Mouse (Mus musculus): Measurements from ENCODE around the gene 9130230L23Rik.
"Not testable (repeated sequence)": the region's sequence is repeated elsewhere in the genome, so short reads cannot be mapped to it uniquely, and the experiment has no call there.

9130230L23Rik gene

GRCm38 (mm10) chr5:66008245-66008967 is 4.3 kb upstream of the 9130230L23Rik start:
- DNase-seq (ENCODE audit: low read depth in 1 of 2, low spot score in 2 of 2), result no peak

- DNase-seq (ENCODE audit: low read depth in 1 of 2, low spot score in 2 of 2), result no peak
These were observed 1.1 kb upstream of the 9130230L23Rik start for GRCm38 (mm10) chr5:66005041-66005678.

GRCm38 (mm10) chr5:66001232-66001631 is 2.9 kb downstream of the 9130230L23Rik start:
- DNase-seq (ENCODE audit: low read depth in 1 of 2, low spot score in 2 of 2), result no peak

DNA sequence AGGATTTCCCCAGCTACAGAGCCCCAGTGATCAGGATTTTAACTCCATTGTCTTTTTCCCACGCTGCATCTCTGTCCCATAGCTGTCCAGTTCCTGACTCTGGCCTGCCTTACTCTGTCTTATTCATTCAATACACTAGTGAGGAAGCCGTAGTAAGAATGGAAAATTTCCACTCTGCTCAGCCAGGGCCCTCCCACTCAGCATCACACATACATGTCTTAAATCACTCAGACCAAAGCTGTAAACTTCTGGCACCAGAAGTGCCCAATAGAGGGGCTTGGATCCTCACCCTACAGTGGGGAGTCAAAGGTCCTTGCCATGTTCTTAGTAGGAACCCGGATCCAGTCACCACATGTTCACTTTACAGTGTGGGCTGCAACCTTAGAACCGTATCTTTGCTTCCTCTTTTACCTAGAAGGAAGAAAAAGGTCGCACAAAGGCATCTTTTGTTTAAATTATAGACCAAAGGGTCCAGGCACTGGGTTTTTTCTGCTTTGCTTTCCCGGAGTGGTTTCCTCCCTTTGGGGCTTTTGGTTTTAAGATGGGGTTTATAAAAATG is 3.4 kb downstream of the 9130230L23Rik start:
- no peak for DNase-seq (ENCODE audit: low read depth in 1 of 2, low spot score in 2 of 2)

- DNase-seq (ENCODE audit: low read depth in 1 of 2, low spot score in 2 of 2), result no peak
These were observed 4.0 kb downstream of the 9130230L23Rik start for GRCm38 (mm10) chr5:66000074-66000473.

DNA sequence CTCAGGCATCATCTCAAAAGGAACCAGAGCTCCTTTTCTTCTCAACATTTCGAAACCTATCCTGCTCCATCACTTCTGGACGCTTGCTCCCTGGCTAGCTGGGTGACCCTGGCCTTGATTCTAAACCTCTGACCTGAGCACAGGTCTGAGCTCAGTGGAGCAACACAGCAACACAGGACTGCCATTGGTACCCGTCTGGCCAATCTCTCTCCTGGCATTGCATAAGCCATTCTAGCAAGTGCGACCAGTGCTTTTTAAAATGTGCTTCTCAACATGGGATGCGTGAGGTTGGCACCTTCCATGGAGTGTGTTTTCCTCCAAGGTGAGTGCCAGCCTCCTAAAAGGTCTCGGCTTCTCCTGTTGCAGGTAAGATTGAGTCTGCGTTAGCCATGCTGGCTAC is 5.0 kb downstream of the 9130230L23Rik start:
- no peak for DNase-seq (ENCODE audit: low read depth in 1 of 2, low spot score in 2 of 2)

GRCm38 (mm10) chr5:65997813-65998212 is 6.3 kb downstream of the 9130230L23Rik start:
- no peak for DNase-seq (ENCODE audit: low read depth in 1 of 2, low spot score in 2 of 2)

- DNase-seq (ENCODE audit: low read depth in 1 of 2, low spot score in 2 of 2), result no peak
These were observed 9.4 kb downstream of the 9130230L23Rik start for GRCm38 (mm10) chr5:65994643-65995042.

DNA sequence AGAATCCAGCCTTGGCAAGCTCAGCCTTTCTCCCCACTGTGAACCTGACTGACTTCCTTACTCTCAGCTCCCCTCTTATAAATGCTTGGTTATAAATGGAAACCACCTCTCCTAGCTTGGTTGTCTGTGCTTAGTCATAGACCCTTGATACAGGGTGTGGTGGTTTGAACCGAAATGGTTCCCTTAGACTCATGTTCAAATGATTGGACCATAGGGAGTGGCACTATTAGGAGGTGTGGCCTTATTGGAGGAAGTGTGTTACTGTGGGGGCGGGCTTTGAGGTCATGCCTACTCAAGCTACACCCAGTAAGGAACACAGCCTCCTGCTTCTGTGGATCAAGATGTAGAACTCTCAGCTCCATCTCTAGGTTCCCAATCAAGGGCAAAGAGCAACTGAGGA is 12.9 kb downstream of the 9130230L23Rik start:
- peak; percentile 55 to 73 for DNase-seq (ENCODE audit: low read depth in 1 of 2, low spot score in 2 of 2)

- not testable (repeated sequence) for DNase-seq (ENCODE audit: low read depth in 1 of 2, low spot score in 2 of 2)
These were observed 17.1 kb downstream of the 9130230L23Rik start for GRCm38 (mm10) chr5:65987004-65987403.

DNA sequence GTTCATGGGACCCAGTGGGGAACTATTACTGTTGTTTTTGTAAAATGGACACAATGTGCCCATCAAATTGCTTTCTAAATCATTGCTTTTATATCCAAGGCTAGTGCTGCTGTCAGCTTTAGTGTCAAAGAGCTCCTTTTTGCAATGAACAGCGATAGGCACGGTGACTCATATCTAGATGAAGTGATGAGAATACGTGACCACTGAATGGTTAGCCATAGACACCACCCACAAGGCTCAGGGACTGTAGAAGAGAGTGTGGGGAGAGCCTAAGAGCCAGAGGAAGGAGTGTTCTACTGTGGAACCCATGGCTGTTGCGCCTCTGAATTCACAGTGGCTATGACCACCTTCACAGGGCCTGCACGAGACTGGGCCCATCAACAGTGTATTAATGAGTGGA is 17.7 kb downstream of the 9130230L23Rik start:
- DNase-seq (ENCODE audit: low read depth in 1 of 2, low spot score in 2 of 2), result no peak

DNA sequence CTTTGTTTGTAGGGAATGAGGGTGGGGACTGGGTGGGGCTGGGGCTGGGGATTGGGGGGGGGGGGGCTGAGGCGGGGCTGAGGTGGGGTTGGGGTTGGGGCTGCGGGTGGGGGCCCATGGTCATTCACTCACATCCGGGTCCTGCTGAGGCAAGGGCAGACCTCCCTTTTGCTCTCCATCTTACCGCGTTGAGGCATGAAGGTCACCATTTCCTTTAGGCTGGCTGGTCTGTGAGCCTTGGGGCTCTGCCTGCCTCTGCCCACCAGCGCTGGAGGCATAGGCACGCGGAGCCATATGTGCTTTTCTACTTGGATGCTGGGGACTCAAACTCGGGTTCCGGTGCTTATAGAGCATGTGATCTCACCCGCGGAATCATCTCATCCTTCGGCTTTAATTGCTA is 28.4 kb downstream of the 9130230L23Rik start:
- DNase-seq (ENCODE audit: low read depth in 1 of 2, low spot score in 2 of 2), result no peak

- no peak for DNase-seq (ENCODE audit: low read depth in 1 of 2, low spot score in 2 of 2)
These were observed 30.9 kb downstream of the 9130230L23Rik start for GRCm38 (mm10) chr5:65973189-65973588.

DNA sequence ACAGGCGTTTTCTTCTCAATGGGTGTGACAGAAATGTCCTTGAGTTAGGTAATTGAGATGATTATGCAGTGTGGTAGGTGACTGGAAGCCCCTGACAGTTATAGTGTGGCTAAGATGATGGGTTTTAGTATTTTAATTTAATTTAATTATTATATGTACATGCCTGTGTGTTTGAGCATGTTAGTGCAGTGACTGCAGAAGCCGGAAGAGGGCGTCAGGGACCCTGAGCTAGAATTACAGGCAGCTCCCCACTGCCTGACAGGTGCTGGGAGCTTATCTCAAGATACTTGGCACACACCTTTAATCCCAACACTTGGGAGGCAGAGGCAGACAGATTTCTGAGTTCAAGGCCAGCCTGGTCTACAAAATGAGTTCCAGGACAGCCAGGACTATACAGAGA is 36.1 kb downstream of the 9130230L23Rik start:
- DNase-seq (ENCODE audit: low read depth in 1 of 2, low spot score in 2 of 2), result no peak

- no peak for DNase-seq (ENCODE audit: low read depth in 1 of 2, low spot score in 2 of 2)
These were observed 37.0 kb downstream of the 9130230L23Rik start for GRCm38 (mm10) chr5:65967091-65967490.

DNA sequence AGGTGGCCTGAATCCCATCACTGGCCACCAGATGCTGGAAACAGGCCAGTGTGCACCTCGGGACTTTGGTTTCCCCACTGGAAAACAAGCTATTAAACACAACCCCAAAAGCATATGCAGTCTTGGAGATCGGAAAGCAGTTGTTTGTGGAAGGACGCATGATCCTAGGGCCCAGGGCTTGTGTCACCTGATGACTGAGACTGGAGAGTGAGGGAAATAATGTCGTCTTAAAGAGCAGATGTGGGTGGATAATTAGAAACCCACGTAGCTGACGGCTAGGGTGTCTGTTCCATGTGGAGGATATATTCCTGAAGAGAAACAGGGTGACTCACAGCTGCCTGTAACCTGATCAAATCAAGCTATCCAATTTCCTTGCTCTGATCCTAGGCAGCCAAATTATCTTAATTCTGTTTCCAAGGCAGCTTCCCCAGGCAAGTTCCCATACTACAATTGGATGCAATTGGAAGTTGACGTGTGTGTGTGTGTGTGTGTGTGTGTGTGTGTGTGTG is 38.3 kb downstream of the 9130230L23Rik start:
- DNase-seq (ENCODE audit: low read depth in 1 of 2, low spot score in 2 of 2), result no peak

DNA sequence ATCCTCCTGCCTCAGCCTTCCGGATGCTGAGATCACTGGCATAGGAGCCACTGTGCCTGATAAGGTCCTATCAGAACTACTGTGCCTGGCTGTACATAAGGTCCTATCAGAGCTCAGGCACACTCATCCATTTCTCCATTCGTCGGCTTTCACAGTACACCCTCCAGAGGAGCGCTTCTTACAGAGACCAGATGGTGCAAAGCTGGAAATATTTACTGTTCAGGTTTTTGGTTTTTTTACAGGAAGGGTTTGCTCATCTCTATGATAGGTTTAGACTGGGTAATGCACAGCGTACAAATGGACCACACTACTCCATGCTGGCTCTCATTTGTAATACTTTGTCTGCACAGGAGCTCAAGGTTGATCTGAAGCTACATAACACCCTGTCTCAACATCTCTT is 40.8 kb downstream of the 9130230L23Rik start:
- DNase-seq (ENCODE audit: low read depth in 1 of 2, low spot score in 2 of 2), result no peak

DNA sequence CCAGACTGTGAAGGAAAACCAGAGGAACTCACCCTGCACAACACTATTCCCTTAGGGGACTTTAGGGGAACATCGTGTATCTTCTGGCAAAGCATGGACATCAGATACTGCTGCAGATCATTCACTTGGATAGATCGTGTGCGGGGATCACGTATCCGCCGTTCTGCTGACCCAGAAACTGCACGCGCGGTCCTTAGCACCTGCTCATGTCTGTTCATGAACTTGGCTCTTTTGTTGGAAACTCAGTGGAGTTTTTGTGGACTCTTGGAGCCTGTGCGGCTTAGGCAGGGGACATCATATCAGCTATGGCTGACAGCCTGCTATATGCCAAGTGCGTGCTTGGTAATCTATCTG is 43.5 kb downstream of the 9130230L23Rik start:
- DNase-seq (ENCODE audit: low read depth in 1 of 2, low spot score in 2 of 2), result no peak

DNA sequence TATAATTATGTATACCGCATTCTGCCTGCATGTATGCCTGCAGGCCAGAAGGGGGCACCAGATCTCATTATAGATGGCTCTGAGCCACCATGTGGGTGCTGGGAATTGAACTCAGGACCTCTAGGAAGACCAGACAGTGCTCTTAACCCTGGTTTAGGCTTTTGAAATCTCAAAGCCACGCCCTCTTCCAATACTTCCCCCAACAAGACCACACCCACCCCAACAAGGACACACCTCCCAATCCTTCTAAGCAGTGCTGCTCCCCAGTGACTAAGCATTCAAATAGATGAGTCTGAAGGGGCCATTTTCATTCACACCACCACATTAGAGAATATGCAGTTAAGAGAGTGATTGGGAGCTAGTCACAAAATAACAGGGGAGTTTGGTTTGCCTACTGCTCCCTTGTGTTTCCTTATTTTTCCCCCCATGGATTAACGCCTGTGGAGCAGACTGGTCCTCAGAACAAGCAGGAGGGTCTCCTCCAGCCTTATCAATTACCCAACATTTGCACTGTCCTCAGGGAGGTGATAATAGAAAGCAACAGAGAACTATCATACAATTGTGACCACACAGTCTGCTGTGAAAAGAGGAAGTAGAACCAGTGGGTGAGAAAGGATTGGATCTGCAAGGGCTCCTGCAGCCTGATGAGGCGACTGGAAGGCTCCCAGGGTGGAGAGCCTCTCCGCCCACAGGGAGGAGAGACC is 44.0 kb downstream of the 9130230L23Rik start:
- peak in 1 of 2 experiments; percentile 10 for DNase-seq (ENCODE audit: low read depth in 1 of 2, low spot score in 2 of 2)

DNA sequence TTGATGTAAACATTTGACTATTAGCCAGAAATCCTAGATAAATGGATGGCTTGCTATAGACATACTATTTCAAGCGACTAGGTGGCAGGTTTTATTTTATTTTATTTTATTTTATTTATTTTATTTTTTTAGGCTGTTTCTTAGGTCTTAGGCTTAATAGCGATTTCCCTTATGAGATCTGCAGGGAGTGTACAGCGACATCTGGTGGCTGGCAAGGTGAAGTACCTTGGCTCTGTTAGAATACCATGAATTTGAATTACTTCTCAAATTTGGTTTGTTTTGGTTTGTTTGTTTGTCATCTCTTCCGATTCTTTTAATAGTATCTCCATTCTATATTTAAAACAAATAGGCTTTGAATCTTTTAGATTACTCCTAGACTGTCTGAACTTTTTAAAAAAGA is 45.5 kb downstream of the 9130230L23Rik start:
- no peak for DNase-seq (ENCODE audit: low read depth in 1 of 2, low spot score in 2 of 2)

- DNase-seq (ENCODE audit: low read depth in 1 of 2, low spot score in 2 of 2), result no peak
These were observed 47.7 kb downstream of the 9130230L23Rik start for GRCm38 (mm10) chr5:65956144-65957008.
